Mouse (Mus musculus): ENCODE data around the gene Omp.

Gene Omp

GRCm38 (mm10) chr7:98142247-98142646, 3.1 kb downstream of the Omp start:
- no peak for DNase-seq (ENCODE audit: low spot score in 2 of 2)

GRCm38 (mm10) chr7:98141206-98141605, 4.1 kb downstream of the Omp start:
- no peak for DNase-seq (ENCODE audit: low spot score in 2 of 2)

DNA sequence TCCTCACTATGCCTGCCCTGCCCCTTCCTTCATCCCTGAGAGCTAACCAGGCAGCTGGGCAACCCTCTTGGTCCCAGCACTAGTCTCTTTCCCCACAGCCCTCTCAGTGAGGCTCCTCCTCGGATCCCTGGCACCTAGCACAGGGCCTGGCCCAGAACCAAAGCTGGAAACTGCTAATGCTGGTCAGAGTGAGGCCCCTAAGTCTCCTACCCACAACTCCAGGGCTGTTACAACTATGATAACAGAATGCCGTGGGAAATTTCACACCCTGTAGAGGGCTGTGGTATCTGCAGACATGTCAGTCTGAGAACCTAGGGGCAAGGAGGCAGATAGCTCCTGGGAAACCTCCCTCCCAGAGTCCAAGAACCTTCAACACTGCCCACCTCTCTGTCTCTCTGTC, 4.7 kb downstream of the Omp start:
- DNase-seq (ENCODE audit: low spot score in 2 of 2): no peak

DNA sequence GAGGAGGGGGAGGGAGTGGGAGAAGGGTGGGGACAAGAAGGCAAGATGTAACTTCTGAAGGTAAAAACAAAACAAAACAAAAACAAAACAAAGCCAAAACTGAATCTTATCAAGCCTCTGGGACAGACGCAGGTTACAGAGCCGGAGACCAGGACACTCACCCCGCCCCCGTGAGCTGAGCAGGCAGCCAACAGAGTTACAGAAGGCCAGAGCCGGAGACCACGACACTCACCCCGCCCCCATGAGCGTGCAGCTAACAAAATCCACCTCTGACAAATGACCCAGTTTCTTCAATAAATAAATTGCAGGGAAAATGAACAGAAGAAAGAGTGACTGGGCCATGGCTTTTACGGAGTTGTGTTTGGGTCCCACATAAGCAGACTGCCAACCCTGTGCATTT, 6.1 kb downstream of the Omp start:
- DNase-seq (ENCODE audit: low spot score in 2 of 2): no peak

GRCm38 (mm10) chr7:98137995-98138394, 7.3 kb downstream of the Omp start:
- DNase-seq (ENCODE audit: low spot score in 2 of 2): no peak

DNA sequence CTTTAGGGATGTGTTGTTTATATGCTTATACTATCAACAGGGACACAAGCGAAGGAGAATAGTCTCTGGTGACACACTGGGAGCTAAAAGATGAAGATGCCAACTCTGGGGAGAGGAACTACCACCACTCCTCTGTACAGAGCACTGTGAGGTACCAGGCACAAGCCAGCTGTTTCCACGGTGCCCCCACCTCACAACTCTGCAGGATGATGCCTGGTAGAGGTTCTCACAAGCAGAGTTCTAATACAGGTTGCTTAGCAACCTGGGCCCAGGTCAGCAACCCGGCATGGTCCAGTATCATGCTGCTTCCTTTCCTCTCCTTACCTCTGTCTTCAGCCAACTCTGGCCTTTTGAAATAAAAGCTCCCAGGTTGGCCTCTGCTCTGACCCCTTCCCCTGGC, 7.7 kb downstream of the Omp start:
- no peak for DNase-seq (ENCODE audit: low spot score in 2 of 2)

DNA sequence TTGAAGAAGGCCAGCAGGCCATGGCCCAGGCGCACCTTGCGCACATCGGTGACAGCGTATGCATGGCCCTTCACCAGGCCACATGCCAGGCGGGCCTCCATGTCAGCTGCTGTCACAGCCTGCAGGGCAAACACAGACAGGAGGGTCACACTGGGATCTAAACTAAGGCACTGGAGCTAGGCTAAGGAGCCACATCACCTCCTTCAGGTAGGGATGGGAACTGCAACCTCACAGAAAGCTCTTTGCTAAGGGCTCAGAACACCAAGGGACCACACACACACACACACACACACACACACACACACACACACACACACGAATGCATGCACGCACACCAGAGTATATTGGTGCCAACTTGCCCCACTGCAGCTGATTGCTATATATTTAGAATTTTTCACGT, 13.6 kb downstream of the Omp start:
- no peak for DNase-seq (ENCODE audit: low spot score in 2 of 2)

GRCm38 (mm10) chr7:98125473-98125872, 19.8 kb downstream of the Omp start:
- DNase-seq (ENCODE audit: low spot score in 2 of 2): no peak

- DNase-seq (ENCODE audit: low spot score in 2 of 2): no peak
Measured at GRCm38 (mm10) chr7:98124701-98125100, 20.6 kb downstream of the Omp start.

- DNase-seq (ENCODE audit: low spot score in 2 of 2): no peak
Measured at GRCm38 (mm10) chr7:98121673-98122072, 23.6 kb downstream of the Omp start.

DNA sequence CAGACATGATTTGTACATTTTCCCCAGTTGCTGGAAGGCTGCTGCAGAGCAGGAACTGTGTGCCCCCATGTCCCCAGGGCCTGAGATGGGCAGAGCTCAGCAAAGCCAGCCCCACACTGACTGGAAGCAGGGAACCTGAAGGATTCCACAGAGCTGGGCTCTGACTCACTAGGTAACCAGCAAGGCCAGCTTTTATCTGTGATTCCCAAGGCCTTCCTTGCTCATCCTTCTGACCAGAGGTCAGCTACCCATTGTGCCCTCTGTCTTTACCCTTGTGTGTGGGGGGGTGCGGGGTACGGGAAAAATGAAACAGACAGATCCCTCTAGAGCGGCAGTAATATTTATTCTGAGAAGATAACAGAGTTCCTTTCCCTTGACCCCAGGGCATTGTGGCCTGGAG, 24.1 kb downstream of the Omp start:
- DNase-seq (ENCODE audit: low spot score in 2 of 2): no peak

DNA sequence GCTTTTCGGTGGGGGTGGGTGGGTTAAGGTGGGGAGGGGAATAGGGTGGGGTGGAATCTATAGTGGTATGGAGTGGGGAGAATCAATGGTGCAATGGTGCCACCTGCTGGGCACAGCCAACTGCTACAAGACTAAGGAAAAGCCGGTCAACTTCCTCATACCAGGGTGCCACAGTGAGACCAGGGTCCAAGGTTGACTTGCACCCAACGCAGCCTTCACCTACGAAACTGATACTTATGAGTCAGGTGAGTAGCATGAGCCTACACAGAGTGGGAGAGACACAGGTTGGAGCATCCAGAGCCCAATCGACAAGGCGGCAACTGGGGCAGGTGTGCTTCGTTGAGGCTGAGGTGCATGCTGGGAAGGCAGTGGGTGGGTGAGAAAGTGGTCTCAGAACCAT, 25.0 kb downstream of the Omp start:
- peak; percentile 57 to 76 for DNase-seq (ENCODE audit: low spot score in 2 of 2)

DNA sequence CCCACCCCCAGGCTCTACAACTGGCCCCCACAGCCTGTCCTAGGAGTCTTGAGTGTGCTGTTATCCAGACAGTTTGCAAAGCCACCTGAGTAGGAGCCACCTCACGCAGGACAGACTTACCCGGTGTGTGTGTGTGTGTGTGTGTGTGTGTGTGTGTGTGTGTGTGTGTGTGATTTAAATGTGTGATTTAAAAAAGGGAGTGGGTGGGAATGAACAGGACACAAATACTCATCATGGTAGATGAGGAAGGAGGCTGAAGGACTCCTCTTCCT, 25.4 kb downstream of the Omp start:
- DNase-seq (ENCODE audit: low spot score in 2 of 2): no peak

DNA sequence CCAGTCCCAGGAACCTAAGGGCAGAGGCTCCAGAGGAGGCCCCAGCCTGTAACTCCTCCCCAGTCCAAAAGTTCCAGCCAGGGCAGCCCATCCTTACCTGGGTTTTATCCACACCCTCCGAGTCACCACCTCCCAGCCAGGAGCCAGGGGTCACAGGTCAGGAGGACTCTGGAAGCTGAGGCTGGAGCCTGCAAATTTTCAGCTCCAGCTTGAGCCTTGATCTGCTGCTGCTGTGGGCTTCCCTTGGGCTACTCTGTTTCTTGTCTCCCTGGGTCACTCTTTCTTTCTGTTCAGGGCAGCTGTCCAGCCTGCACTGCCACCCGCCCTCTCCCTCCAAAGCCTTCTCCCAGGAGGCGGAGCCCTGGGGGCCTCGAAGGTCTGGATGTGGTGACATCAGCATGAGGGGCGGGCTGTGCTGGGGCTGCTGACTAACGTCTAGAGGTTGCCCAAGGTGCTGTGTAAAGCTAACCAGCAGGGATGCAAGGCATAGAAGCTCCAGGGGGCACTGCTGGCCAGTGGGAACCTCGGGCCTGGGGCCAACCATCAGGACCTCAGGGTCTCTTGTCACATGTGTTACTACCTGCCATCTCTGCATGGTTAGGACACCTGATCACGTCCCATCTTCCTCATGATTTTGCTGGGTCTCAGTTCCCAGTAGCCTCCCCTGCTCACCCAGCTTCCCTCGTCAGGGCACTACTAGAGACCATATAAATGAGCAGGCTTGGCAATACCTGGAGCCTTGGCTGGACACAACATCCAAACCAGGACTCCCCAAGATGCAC, 25.9 kb downstream of the Omp start, which contains the start of gene Myo7a:
TSS of gene Myo7a (minus strand) at position 346 of the 782 bp plus-strand sequence.
- DNase-seq (ENCODE audit: low spot score in 2 of 2): peak in 1 of 2 experiments; percentile 44

- peak; percentile 67 to 72 for DNase-seq (ENCODE audit: low spot score in 2 of 2)
Measured at GRCm38 (mm10) chr7:98117012-98117660, 28.2 kb downstream of the Omp start.

DNA sequence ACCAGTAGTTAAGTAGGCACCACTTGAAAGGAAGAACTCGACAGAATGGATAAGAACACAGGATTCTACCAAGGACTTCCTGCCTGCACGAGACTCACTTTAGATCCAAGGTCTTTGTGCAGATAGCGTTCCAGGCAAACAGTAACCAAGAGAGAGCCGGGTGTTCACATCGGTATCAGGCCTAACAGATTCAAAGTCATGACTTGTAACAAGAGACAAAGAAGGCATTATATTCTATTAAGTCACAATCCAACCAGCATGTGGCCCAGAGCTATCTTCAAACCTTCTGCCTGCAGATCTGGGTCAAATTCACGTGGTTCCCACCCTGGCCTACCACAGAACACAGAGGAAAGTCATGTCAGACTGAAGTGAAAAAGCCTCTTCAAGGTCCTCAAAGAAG, 30.6 kb downstream of the Omp start:
- no peak for DNase-seq (ENCODE audit: low spot score in 2 of 2)

GRCm38 (mm10) chr7:98111233-98111632, 34.1 kb downstream of the Omp start:
- DNase-seq (ENCODE audit: low spot score in 2 of 2): no peak

GRCm38 (mm10) chr7:98109771-98110170, 35.5 kb downstream of the Omp start:
- DNase-seq (ENCODE audit: low spot score in 2 of 2): no peak

GRCm38 (mm10) chr7:98108636-98109430, 36.5 kb downstream of the Omp start:
- DNase-seq (ENCODE audit: low spot score in 2 of 2): no peak

DNA sequence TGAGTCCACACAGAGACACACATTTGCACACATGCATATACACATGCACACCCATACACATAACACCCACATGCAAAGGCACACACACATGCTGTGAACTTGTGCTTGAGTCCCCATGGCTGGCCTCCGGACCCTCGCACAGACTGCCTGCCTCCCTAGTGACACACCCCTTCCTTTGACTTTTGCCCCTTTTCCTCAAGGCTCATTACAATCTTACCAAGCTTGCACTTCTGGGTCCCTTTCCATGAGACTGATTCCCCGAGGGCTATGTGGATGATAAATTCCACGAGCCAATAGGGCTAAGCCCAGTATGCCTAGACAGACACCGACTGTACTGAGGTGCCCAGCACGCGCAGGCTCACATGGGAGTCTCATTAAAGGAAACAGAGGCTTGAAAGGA, 39.0 kb downstream of the Omp start:
- no peak for DNase-seq (ENCODE audit: low spot score in 2 of 2)

DNA sequence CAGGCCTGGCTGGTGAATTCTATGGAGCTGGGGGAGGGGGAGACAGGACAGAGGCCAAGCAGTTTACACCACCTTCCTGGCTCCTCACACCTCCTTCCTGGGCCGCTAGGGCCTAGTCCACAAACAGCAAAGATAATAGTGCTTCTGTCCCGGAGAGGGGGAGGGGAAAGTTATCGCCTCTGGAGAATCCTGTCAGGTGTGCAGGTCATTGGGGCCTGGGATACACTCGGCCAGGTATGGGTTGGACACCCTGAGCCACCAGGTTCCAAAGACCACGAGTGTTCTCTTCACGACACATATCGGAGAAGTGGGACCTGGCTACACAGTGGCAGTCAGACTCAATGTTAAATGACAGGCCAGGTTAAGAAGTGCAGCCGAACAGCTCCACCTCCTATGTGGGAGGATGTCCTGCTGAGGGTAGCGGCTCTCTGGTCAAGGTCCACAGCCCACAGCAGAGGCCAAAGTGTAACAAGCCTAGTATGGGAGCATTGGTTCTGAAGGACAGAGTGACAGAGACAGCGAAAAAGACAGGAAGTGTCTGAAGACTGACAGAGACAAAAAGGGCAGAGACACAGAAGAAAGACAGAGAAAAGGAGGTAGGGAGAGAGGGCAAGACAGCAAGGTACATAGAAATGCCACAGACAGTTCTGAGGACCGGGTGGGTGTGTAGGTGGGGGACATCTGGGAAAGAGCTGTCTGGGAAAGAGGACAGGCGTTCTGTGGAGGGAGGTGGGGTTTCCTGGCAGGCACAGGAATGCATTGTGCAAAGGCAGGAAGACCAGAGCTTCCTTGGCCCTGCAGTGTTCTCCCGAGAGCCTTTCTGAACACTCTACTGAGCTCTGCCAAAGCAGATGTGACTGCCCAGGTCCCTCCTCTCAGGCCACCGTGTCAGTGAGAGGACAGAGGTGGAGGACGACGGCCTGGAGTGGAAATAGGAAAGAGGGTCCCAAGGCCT, 40.5 kb downstream of the Omp start:
- no peak for DNase-seq (ENCODE audit: low spot score in 2 of 2)

DNA sequence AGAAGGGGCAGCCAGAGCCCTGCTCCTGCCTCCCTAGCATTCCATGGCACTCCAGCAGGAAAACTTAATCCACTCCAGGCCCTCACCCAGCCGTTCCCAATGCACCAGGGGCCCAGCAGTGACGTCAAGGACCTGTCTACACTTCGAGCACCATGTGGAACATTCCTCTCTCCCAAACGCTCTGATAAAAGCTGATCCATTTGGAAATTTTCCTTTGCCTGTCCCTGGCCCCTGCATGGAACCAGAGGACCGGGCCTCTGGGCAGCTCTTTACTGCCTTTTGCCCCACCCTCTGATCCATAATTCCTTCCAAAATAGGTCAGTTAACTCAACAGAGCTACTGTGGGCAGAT, 41.4 kb downstream of the Omp start:
- no peak for DNase-seq (ENCODE audit: low spot score in 2 of 2)

Data from urinary bladder, postnatal 4 days (tissue).